Mouse (Mus musculus): ENCODE data around the gene Thsd7b.

DNA sequence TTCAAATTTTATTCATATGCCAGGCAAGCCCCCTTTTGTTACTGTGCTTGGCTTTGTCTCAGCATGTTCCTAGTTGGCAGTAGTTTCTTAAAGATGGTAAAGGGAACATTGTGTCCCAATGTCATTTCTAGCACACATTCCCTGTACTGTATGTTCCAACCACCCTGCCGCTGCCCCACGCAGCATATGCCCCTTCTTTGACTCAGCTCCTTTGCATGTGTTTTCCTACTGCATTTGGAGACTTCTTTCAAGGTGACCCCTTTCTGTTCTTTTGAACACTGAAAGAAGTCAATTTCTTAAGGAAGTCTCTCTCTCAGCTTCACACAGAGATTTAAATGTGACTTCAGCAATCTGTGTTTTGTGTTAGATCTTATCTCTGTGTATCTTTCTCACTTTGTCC, 657.9 kb downstream of the Thsd7b start:
- no peak for TF ChIP-seq CTCF (IDR thresholded peaks at IDR 0.05; ENCODE audit: borderline replicate concordance, insufficient read depth, low read length)
- TF ChIP-seq POLR2A (IDR thresholded peaks at IDR 0.05; ENCODE audit: low read depth, low read length): no peak

Data from embryonic fibroblast, embryonic 13.5 days (primary cell).